Mouse (Mus musculus) skeletal muscle tissue, adult 2 months (tissue): ENCODE data around the gene Habp2.

ENCODE experiments used
- DNase-seq: peaks from one replicate; pipeline ENCODE4 v3.0.0-alpha.2; 2012; ENCODE audit warnings: low read depth, low spot score

Habp2 gene

GRCm38 (mm10) chr19:56286866-56287265 lies at the start of gene Habp2:
Gene Habp2, plus strand, starts transcription at chr19:56287137.
- DNase-seq = no peak

DNA sequence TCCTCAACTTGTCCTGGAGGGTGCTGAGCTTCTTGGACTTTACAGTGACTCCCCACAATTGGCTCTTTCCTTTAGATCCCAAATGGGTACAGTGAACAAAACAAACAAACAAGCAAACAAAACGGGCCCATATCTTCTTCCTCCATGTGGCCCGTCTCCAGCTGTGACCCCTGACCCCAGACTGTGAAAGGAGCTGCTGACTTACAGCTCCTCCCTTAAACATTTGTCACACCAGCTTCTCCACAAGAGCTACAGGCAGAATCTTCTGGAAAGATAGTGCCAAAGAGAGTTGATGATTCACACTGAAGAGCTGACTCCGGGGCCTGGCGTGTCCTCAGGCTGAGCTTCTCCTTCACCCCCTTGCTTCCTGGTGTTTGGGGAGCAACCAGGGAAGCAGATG lies 48.4 kb upstream of the Habp2 start:
- no peak for DNase-seq

DNA sequence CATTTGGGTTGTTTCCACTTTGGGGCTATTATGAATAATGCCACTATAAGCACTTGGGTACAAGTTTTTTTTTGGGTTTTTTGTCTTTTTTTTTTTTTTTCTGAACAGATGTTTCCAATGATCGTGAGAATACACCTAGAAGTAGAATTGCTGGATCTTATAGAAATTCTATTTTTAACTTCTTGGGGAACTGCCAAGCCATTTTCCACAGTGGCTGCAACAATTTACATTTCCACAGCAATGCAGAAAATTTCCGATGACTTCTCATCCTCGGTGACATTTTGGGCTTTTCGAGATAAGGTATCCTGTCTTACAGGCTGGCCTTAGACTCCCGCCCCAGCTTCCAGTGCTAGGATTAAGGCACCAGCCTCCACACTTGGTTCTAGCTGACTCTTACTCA lies 41.7 kb upstream of the Habp2 start:
- DNase-seq = no peak

DNA sequence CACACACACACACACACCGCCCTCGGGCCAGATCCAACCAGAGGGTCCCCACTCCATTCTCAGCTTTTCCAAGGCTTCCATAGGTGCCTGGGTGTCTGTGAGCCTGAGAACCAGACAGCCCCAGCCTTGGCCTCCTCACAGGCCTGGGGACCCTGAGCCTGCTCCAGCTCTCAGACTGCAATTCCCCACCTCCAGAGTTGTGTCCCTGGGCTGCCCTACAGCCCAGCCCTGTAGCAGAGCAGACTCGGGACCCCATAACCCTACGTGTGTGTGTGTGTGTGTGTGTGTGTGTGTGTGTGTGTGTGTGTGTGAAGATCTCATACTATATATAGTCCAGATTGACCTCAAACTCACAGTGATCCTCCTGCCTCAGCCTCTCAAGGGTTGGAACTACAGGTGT lies 34.1 kb upstream of the Habp2 start:
- no peak for DNase-seq

DNA sequence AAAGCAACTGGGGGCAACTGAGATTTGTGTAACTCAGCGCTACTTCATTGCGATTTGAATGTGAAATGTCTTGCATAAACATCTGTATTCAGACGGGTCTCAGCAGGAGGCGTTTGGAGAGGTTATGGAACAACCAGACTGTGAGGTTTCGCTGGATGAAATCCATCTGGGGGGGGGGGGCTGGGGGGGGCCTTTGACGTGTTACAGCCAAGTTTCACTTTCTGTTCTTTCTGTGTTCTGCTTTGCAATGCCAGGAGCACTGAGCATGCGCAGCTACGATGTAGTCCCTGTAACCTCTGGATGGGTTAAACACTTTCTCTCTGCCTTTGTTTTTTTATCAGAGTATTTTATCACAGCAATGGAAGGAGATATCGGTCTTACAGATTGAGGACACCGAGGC lies 33.7 kb upstream of the Habp2 start:
- DNase-seq = peak; percentile 60

DNA sequence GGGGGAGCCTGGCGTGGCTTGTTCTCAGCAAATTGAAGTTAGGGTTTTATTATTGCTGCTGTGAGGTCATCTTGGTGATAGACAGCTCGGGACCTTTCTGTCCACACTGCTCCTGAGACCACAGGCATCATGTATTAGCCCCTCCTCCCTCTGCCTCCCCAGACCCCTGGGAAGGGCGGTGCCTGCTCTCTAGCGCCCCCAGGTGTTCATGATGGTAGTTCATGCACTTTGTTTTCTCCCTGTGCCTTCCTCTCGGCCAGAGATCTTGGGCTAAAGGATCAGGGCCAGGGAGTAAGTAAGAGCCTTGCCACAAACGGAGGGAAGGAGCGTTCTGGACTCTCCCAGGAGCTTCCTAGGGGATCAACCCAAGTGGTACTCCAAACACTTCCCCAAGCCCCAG lies 32.2 kb upstream of the Habp2 start:
- peak; percentile 19 for DNase-seq

DNA sequence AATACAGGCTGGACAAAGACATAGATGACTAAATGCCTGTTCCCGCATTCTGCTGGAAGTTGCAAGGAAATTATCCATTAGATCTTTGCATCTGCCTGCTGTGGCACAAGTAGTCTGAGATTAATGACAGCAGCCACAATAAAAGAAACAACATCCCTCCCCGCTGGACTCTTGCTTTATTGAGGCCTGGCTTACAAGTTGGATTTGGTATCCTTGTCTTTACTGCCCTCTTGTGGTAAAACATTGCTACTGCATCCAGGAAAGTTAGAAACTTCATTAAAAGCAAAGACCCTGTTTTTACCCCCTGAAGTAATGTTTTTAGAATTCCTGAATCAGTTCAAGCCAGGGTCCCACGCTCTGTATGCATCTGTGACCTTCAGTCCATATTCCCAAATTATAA lies 31.4 kb upstream of the Habp2 start:
- peak; percentile 32 for DNase-seq

GRCm38 (mm10) chr19:56256235-56256634 lies 30.7 kb upstream of the Habp2 start:
- DNase-seq = no peak

DNA sequence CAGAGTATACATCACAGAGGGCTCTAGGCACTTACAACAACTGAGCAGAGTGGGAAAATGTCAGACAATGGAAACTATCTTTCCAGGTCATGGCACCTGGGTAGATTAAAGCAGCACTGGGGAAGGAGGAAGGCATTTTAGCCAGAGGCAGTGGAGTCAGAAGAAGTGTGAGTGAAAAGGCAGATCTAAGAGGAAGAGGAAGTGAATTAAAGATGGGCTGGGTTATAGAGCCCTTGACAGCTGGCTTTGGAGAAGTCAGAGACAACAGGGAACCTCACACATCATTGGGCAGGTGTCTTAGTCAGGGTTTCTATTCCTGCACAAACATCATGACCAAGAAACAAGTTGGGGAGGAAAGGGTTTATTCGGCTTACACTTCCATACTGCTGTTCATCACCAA lies 30.2 kb upstream of the Habp2 start:
- no peak for DNase-seq

- DNase-seq = no peak
Measured at GRCm38 (mm10) chr19:56263696-56264095, 23.2 kb upstream of the Habp2 start.

DNA sequence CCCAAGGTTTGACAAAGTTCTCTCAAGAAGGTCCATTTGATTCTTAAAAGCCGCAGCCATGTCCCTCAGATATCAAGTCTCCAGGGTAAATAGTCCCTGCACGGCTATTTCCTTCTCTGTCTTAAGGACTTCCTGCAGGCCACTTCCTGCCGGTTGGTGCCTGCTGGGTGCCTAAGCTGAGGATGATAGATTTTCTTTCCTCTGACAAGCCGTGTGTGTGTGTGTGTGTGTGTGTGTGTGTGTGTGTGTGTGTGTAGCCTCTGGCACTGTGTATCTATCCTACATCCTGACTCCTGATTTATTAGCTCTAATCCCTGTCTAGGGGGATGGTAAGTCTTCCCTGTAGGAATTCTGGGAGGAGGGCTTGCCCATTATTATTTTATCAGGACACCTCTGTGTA lies 22.8 kb upstream of the Habp2 start:
- no peak for DNase-seq

GRCm38 (mm10) chr19:56265149-56265548 lies 21.8 kb upstream of the Habp2 start:
- DNase-seq = no peak

- DNase-seq = no peak
Measured at GRCm38 (mm10) chr19:56272081-56272480, 14.9 kb upstream of the Habp2 start.

DNA sequence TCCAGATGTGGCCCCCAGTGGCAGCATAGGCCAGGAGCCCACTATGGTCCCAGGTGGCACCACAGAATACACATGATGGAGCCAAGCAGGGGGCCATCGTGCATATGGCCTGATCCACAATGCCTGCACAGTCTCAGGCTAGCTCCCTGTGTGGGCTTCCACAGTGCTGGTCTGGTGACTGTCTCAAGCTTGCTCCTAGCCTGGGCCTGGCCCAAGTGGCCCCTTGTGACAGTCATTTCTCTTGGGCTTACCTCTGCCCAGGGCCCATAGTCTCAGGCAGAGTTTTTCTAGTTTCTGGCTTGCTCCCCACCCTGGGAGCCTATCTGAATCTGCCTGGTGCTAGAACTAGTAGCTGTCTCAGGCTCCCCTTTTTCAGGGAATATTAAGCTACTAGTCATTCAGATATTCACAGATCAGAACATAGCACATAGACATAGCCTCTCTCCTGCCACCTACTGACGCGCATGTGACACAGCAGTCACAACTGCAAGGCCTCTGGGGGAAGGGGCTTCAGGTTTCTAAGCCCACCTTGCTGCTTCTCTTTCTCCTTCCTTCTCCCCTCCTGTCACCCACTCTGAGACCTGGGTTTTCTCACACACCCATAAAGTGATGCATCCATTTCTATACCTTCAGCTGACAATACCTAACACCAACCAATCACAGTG lies 9.7 kb upstream of the Habp2 start:
- no peak for DNase-seq

- no peak for DNase-seq
Measured at GRCm38 (mm10) chr19:56277951-56278350, 9.0 kb upstream of the Habp2 start.

DNA sequence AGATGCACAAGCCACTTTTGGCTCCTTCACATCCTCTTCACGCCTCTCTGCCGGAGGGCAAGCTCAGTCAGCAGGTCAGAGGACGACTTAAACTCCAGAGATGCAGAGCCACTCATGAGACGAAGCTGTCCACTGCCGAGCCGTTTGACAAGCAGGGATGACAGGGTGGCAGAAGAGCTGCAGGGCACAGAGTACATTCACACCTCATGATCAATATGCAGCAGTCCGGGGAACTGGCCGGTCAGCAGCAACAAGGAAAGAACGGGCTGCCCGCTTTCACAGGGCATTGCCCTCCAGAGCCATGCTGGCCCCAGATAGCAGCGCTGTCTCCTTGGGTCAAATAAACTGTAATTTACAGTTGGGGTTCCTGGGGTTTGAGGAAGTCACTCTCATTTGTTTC lies 8.6 kb upstream of the Habp2 start:
- DNase-seq = no peak

DNA sequence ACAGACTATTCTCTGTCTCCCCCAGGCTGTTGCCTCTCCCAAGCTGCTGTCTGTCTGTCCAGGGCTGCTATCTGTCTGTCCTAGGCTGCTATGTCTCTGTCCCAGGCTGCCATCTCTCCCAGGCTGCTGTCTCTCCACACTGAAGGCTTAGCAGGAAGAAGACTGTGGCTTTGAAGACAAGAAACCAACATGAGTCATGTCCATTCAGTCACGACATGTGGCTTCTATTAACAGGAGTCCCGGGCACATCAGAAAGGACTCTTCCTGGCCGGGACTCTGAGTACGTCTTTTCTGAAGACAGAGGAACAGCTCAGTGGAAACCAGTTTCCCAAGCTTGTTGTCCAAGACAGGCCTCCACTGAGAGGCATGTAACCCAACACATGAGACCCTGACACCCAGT lies 1.7 kb upstream of the Habp2 start:
- DNase-seq = peak; percentile 25

DNA sequence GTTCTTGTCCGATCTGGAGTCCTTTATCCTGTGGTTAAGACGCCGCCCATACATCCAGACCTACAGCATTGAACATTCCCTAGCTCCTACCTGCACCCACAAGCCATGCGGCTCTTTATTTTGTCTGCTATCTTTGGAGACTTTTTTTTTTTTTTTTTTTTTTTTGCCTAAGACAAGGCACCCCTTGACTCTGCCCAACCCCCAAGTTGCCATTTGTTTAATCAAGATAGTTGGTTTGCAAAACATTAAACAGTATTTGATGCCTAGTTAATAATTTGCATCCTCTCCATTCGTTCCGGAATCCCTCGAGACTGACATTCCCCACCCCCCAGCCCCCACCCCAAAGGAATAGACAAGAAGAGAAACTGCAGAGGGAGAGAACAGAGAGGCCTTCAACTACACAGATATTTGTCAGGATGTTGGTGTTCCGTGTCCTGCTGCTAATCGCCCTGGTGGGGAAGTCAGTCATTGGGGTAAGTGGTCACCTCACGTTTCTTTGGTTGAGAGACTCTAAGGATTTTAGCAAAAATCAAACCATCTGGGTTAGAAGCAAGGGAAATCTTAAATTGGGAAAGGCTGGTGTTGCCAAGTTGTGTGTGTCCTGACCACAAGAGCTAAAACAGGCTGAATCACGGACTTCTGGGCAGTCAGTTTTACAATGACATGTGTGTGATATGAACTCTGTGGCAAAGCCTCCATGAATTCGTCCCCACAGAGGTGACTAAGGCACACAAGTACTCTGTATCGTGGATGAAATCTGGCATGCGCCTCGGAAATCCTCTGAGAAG lies 837 bp downstream of the Habp2 start:
- no peak for DNase-seq

- no peak for DNase-seq
Measured at GRCm38 (mm10) chr19:56288436-56288835, 1.5 kb downstream of the Habp2 start.

DNA sequence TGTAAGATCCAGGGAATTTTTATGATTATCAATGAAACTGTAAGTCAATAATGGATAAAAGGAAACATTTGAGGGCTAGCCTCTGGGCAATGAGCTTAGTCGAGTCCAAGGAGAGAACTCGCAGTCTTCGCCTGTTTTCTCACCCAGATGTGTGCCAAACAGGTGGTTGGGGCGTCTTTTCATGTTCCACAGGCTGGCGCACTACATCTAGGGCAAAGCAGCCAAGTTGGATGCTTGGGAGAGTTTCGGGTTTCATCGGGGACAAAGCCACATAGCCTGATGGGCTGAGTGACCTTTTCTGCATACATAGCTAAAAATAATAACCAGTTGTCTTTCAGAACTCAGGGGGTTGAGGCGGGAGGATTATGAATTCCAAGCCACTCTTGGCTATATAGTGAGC lies 2.7 kb downstream of the Habp2 start:
- peak; percentile 45 for DNase-seq

DNA sequence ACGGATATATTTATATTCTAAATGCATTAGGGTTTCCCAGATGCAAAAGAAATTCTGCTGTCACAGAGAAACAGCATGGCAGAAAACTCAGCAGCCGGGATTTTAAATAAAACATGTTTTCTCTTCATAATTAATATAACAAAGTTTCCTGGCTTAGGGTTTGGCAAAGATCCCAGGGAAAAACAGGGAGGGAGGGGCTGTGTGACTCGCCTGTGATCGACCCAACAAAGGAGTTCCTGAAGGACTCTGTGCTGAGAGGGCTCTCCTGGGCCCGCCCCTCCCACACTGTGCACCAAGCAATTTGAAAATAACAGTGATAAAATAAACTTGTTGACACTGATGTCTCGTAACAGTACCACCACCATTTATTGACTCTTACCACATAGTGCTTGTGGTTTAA lies 5.0 kb downstream of the Habp2 start:
- no peak for DNase-seq

- DNase-seq = no peak
Measured at GRCm38 (mm10) chr19:56292335-56292734, 5.4 kb downstream of the Habp2 start.

- peak; percentile 50 for DNase-seq
Measured at GRCm38 (mm10) chr19:56294654-56295399, 7.9 kb downstream of the Habp2 start.
